Mouse (Mus musculus) brain, embryonic 18.5 days (tissue): ENCODE data around the gene Bst1.

ENCODE experiments used
- DNase-seq: peaks from one replicate; pipeline ENCODE4 v3.0.0-alpha.2; 2012; ENCODE audit warnings: low read depth, low spot score

Gene Bst1

GRCm38 (mm10) chr5:43818695-43819094 lies at the start of gene Bst1:
TSS of gene Bst1 (plus strand) at chr5:43818885.
- DNase-seq, result no peak

DNA sequence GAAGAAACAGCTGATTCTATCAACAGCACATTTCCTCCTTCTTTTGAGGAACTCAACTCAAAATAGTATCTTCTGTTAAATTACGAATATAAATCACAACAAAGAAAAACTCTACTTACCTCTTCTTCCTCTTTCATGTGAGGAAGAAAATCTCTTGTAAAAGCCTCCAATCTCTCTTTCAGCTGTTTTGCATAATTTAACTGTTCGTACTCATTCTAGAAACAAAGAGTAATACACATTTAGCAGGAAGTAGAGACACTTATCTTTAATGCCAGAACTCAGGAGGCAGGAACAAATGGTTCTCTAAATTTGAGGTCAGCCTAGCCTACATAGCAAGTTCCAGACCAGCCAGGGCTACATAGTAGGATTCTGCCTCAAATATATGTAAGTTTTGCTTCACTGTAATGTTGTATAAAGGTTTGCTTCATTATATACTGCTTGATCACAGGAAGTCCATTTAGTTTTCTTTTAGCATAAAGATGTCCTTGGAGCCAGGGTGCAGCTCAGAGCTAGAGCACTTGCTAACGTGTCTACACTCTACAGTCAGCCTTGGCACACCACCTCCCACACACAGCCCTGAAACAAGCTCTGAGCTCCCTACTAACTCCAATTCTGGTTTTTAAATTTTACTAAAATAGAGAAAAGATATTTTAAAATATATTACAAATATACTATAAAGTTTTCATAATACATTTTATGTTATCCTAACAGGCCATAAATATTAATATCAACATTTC lies 47.9 kb upstream of the Bst1 start:
- DNase-seq, result no peak

GRCm38 (mm10) chr5:43771555-43771954 lies 47.1 kb upstream of the Bst1 start:
- no peak for DNase-seq

GRCm38 (mm10) chr5:43776407-43776806 lies 42.3 kb upstream of the Bst1 start:
- DNase-seq, result no peak

- DNase-seq, result no peak
These were observed 41.7 kb upstream of the Bst1 start for GRCm38 (mm10) chr5:43776993-43777392.

- DNase-seq, result no peak
These were observed 40.1 kb upstream of the Bst1 start for GRCm38 (mm10) chr5:43778583-43778982.

DNA sequence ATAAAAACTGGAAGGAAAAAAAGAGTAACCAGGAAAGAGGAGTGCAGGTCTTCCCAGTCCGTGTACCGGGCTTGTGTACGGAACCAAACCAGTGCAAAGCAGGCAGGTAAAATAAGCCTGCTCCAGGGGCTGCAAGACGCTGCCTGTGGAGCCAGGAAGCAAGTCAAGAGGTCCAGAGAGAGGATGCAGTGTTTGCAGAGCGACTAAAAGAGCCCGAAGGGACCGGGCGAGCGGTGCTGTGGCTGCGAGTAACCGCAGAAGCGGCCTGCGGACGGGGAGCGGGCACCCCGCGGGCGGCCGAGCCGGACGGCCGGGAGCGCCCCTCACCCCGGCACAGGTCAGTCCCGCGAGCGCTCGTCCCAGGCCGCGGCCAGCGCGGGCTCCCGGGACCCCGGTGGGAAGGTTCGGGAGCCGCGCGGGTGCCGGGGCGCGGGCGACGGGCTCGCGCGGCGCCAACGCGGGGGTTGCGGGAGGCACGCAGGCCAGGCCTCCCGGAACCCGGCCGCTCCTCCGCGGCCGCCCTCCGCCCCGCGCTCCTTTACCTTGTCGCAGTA lies 37.2 kb upstream of the Bst1 start:
- no peak for DNase-seq

DNA sequence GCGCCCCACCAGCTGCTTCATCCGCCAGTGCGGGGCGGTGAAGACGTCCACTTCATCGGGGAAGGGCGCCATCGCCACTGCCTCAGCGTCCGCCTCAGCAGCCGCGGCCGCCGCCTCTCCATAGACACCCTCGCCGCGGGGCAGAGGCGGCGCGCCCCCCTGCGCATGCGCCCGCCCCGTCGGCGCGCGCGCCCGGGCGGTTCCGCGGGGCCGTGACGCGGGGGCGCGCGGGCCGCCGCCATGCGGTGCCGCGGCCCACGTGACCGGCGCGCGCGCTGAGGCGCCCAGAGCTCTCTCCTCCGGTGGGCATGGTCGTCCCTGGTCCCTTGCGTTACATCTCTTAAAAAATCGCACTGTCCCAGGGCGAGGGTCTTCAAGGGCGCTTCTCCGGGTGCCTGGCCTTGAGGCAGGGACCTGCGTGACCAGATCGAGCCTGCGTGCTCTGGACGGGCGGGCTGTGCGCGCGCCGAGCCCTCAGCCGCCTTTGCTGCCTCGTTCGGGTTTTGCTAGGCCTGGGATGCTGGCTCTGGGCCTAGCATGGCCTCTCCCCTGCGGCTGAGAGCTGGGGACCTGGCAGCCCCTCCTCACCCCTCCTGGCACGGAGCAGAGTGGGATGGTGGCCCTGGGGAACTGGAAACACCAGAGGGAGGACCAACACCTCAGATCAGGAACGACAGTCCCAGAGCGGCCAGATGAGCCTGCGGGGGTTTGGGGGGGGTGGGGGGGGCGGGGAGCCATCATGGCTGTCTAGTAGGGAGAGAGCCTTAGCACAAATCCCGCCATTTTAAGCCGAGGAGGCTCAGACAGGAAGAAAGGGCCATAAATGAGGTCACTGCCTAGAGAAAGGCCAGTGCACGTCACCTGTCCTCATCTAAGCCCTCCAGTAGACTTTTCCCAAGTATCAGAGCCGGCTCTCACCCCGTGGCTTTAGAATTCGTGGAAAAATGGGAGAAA lies 36.4 kb upstream of the Bst1 start:
- DNase-seq, result peak; percentile 69

- no peak for DNase-seq
These were observed 34.7 kb upstream of the Bst1 start for GRCm38 (mm10) chr5:43783996-43784395.

DNA sequence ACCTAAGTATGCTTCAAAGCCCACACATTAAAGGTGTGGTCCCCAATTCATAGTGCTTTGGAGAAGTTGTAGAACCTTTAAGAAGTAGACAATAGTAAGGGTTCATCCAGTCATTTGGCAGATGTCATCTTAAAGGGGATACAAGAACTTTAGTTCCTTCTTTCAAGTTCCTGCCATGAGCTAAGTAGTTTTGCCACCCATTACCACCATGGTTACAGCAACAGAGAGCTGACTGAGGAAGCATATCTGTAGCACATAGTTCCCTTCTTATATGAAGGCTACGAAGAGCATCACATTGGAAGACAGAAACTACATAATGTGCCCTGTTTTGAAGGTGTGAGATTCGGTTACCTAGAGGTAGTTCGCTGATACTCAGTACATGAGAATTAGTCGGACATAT lies 32.1 kb upstream of the Bst1 start:
- DNase-seq, result no peak

- no peak for DNase-seq
These were observed 30.5 kb upstream of the Bst1 start for GRCm38 (mm10) chr5:43787976-43788752.

DNA sequence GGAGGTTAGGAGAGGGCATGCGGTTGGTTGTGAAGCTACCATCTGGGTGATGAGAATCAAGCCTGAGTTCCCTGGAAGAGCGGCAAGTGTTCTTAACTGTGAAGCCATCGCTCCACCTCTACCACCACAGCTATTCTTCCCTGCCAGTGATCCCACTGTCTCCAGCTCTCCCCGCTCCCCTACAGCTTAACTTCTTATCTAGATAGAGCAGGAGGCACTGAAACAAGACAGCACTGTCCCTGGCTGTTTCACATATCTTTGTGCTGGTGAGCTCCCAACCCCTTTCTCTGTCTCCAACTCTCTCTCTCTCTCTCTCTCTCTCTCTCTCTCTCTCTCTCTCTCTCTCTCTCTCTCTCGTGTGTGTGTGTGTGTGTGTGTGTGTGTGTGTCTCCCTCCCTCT lies 26.3 kb upstream of the Bst1 start:
- DNase-seq, result no peak

GRCm38 (mm10) chr5:43799530-43799929 lies 19.2 kb upstream of the Bst1 start:
- DNase-seq, result no peak

DNA sequence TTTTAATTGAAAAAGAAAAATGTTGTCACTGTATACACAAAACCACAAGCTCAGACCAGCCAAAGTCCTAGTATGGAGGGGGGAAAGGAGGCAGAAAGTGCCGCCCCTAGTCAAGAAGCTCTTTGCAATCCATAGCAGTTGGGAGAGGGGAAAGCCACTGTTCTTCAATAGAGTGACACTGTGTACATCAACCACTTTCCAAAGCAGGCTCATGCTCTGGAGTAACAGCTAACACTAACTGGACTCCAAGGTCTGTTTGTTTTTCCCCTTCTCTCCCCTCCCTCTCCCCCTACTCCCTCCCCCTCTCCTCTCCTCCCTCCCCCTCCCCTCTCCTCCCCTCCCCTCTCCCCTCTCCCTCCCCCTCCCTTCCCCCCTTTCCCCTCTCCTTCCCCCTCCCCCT lies 18.0 kb upstream of the Bst1 start:
- no peak for DNase-seq

- no peak for DNase-seq
These were observed 17.4 kb upstream of the Bst1 start for GRCm38 (mm10) chr5:43801253-43801652.

DNA sequence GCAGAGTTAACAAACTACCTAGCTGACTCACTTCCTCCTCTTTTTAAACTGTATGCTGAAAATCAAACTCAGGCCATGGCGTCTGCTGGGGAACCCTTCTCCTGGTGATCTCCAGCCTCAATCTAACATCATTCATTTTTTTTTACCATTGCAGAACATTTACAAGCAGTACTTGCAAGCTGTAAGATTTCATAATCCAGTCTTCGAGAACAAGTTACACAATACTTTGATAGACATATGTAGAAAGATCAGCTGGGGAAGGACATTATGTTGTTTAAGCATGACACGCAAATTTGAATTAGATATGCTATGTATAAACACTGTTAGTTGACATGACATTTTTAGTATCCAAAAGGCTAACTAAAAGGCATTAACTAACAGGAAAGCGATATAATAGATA lies 16.9 kb upstream of the Bst1 start:
- DNase-seq, result no peak

DNA sequence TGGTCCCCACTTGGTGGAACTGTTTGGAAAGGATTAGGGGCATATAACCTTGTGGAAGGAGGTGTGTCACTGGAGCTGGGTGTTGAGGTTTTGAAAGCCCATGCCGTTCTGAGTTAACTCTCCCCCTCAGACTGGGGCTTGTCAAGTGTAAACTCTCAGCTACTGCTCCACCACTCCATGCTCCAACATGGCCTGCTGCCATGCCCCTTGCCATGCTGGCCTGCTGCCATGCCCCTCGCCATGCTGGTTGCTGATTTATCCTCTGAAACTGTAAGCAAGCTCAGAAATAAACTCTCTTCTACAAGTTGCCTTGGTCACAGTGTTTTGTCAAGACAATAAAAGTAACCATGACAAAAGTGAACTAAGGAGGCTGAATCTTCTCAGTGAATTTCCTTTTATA lies 13.3 kb upstream of the Bst1 start:
- DNase-seq, result no peak

GRCm38 (mm10) chr5:43806340-43806739 lies 12.3 kb upstream of the Bst1 start:
- DNase-seq, result no peak

DNA sequence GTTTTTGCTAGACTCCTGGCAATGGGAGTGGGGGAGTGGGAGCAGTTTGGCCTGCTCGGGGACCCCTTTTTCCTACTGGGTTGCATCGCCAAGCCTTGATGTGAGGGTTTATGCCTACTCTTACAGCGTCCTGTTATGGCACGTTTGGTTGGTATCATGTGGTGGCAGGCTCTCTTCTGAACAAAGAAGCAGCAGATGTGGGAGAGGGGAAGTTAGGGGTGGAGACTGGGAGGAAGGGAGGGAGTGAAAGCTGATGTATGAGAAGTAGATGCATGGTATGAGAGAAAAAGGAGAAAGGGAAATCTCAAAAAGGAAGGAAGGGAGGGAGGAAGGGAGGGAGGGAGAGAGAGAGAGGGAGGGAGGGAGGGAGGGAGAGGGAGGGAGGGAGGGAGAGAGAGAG lies 11.8 kb upstream of the Bst1 start:
- no peak for DNase-seq

- DNase-seq, result peak; percentile 66
These were observed 10.7 kb upstream of the Bst1 start for GRCm38 (mm10) chr5:43807744-43808696.
